Mouse (Mus musculus) heart, adult 9 months (tissue): ENCODE measurements around the gene Jade1.

Source experiments
- DNase-seq, 2 experiments: peaks; one replicate each; pipeline ENCODE4 v3.0.0; 2022; ENCODE audit warnings: low spot score in 2 of 2

The Jade1 gene

GRCm38 (mm10) chr3:41599226-41599625 is 43.7 kb downstream of the Jade1 start:
- no peak for DNase-seq

GRCm38 (mm10) chr3:41599806-41600589 is 44.5 kb downstream of the Jade1 start:
- DNase-seq: peak; percentile 68 to 74

GRCm38 (mm10) chr3:41601226-41602020 is 45.9 kb downstream of the Jade1 start:
- DNase-seq: no peak

GRCm38 (mm10) chr3:41602933-41603332 is 47.4 kb downstream of the Jade1 start:
- DNase-seq: no peak

- DNase-seq: no peak
These were observed 48.0 kb downstream of the Jade1 start for GRCm38 (mm10) chr3:41603470-41604019.

GRCm38 (mm10) chr3:41604629-41605321 is 49.2 kb downstream of the Jade1 start:
- no peak for DNase-seq

- DNase-seq: no peak
These were observed 50.2 kb downstream of the Jade1 start for GRCm38 (mm10) chr3:41605601-41606329.

GRCm38 (mm10) chr3:41606330-41606664 is 50.8 kb downstream of the Jade1 start:
- no peak for DNase-seq

GRCm38 (mm10) chr3:41607050-41607449 is 51.5 kb downstream of the Jade1 start:
- no peak for DNase-seq

GRCm38 (mm10) chr3:41607467-41607866 is 51.9 kb downstream of the Jade1 start:
- no peak for DNase-seq

GRCm38 (mm10) chr3:41609071-41609470 is 53.5 kb downstream of the Jade1 start:
- no peak for DNase-seq

- DNase-seq: no peak
These were observed 56.7 kb downstream of the Jade1 start for GRCm38 (mm10) chr3:41612211-41612610.

- no peak for DNase-seq
These were observed 58.2 kb downstream of the Jade1 start for GRCm38 (mm10) chr3:41613706-41614105.

GRCm38 (mm10) chr3:41614230-41614985 is 58.9 kb downstream of the Jade1 start:
- DNase-seq: no peak

GRCm38 (mm10) chr3:41618036-41618435 is 62.5 kb downstream of the Jade1 start:
- DNase-seq: no peak

GRCm38 (mm10) chr3:41618488-41618887 is 63.0 kb downstream of the Jade1 start:
- DNase-seq: peak; percentile 21 to 32

GRCm38 (mm10) chr3:41620971-41621370 is 65.4 kb downstream of the Jade1 start:
- DNase-seq: no peak

GRCm38 (mm10) chr3:41655642-41656041 is 100.1 kb downstream of the Jade1 start:
- no peak for DNase-seq
